Mouse (Mus musculus): Measurements from ENCODE around the gene Pcbp2. TPM values are rescaled to one million over a fixed set of nuclear protein-coding genes. Genes with fewer than 3 reads are reported as not detected.

The Pcbp2 gene
- total RNA-seq, 2 experiments from 2014 or later, result 409 to 410 TPM

- no peak for DNase-seq
Measured at GRCm38 (mm10) chr15:102463666-102464065, 6.7 kb upstream of the Pcbp2 start.

DNA sequence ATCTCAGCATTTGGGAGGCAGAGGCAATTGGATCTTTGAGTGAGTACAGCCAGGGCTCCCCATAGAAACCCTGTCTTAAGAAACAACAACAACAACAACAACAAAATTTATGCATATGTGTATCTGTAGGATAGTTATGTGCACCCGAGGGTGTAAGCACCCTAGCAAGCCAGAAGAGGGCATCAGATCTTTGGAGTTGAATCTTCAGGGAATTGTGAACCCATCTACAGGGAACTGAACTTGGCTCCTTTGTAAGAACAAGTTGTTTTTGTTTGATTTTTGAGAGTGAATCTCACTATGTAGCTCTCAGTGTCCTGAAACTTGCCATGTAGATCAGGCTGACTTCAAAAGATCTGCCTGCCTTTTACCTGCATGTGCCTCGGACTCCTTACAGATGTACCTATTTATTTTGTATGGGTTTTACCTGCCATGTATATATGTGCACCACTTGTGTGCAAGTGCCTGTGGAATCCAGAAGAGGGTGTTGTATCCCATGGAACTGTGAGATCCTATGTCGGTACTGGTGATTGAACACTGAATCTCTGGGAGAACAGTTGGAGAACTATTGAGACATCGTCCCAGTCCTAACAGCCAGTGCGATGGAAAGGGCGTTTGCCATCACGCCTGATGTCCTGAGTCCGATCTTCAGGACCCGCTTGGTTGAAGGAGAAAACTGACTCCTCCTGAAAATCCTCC, 1.5 kb upstream of the Pcbp2 start:
- DNase-seq, result no peak

GRCm38 (mm10) chr15:102470605-102471294, 411 bp downstream of the Pcbp2 start:
- peak; percentile 88 for DNase-seq

- DNase-seq, result no peak
Measured at GRCm38 (mm10) chr15:102471295-102471645, 931 bp downstream of the Pcbp2 start.

DNA sequence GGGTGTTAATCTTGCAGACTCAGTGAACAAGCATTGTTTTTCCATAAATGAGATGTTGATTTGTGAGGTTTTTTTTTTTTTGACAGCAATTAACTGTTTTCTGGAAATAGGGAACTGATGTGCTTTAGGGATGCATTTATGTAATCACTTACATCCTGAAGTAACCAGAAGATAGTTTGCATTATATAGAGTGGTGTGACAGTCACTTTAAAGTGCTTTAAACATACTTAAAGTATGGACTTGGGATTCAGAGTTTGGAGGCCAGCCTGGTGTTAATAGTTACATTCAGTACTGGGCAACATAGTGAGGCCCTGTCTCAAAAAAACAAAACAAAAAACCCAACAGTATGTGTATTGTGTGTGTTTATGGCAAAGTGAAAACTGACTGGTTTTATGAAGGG, 1.4 kb downstream of the Pcbp2 start:
- DNase-seq, result no peak

DNA sequence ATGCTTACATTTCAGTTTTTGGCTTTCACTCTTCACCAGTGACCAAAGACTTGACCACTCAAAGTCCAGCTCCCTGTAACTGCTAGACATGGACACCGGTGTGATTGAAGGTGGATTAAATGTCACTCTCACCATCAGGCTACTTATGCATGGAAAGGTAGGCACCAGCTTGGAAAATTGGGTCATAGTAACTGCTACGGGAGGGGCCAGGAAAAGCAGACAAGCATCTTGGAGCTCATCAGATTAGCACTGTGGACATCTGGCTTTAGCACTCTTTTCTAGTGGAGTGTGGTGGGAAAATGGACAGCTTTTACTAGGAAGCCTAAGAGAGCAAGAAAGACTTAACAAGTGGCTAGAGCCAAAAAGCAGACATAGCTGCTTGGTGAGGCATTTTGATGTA, 2.9 kb downstream of the Pcbp2 start:
- DNase-seq, result no peak

GRCm38 (mm10) chr15:102474520-102474919, 4.2 kb downstream of the Pcbp2 start:
- no peak for DNase-seq

GRCm38 (mm10) chr15:102483136-102483535, 12.8 kb downstream of the Pcbp2 start:
- DNase-seq, result no peak

DNA sequence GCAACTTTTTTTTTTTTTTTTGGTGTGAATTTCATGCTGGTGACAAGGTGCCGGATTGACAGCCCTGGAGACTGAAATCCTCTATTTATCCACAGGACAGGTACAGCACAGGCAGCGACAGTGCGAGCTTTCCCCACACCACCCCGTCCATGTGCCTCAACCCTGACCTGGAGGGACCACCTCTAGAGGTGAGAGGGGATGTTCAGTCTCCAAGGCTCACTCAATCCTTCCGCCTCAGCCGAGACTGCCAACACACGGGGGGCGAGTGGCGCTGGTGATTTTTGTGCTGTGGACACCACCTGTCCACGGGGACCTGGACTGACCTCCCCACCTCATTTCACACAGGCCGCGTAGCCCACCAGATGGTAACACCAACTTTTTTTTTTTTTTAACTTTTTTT, 15.5 kb downstream of the Pcbp2 start:
- no peak for DNase-seq

GRCm38 (mm10) chr15:102487664-102488063, 17.3 kb downstream of the Pcbp2 start:
- DNase-seq, result no peak

GRCm38 (mm10) chr15:102498322-102498721, 28.0 kb downstream of the Pcbp2 start:
- no peak for DNase-seq

DNA sequence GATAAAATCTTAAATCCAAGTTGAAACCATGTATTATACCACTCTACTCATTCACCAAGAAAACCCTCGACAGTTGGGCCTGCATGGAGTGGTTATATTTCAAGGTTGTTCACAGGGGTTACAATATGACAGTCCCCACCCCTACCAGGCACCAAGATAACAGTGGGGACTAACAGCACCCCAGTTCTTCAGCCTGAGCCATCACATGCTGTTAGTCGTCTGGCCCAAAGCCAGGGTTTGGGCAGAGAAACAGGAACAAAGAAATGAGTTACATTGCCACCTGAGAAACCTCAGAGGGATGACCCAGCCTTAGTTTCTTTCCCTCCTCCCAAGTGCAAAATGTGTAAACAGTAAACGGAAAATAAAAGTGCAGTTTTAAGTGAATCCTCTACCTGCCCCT, 29.0 kb downstream of the Pcbp2 start:
- no peak for DNase-seq

DNA sequence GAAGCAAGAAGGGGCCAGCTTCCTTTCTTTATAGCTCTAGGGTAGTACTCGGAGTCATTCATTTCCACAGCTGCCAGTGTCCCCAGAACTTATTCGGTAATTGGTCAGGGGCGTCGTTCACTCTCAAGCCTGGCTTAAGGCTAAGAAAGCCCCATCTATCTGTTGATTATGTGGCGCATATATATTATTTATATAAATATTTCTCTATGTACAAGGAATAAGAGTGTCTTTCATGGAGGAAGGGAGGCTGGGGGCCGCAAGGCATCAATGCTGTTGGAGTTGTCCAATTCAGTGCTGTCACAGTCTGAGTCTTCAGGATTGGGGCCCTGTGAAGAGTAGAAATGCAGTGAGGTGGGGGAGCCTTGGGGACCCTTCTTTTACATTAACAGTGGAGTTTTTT, 29.5 kb downstream of the Pcbp2 start:
- DNase-seq, result no peak

DNA sequence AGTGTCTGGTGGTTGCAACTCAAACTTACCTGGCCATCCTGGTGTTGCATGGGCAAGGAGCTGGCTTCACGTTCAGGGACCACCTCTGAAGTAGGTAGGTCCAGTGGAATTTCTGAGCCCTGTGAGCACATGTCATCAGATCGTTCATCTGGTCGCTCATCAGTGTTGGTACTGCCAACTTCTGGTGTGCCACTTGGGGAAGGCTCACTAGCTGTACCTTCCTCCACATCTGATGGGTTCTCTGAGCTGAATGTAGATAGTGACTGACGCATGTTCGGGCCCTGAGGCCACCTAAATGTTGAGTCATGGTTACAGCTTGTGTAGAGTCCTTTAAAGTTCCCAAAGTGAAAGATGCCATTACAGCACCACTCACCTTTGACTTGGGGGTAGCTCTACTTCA, 30.1 kb downstream of the Pcbp2 start:
- no peak for DNase-seq

DNA sequence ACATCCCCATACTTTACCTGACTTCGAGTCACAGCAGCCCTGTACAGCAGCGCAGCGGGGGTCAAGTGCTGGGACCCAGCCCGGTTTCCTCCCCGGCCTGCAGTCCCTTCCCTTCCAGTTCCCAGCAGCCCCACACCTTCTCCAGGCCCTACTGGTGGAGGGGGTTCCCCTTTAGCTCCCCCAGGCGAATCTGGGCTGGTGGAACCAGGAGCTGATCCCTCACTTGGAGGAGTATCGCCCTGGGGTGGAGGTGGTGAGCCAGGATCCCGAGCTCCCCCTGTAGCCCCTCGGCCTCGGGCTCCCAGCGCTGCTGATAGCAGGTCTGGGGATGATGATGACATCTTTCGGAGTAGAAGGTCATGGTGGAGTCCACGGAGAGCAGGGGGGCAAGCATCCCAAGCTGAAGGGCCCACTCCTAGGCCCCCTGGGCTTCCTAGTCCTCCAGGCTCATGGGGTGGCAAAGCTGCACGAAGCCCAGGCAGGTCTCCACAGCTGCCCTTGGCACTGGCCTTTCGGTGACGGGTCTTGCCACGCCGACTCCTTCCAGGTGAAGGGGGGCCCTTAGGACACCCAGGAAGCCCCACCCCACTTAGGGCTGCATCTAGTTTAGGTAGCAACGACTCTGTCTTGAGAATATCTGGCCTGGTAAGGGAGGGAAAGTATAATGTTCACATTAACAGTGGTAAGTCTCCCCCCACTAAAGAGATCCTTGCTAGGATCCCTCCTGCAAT, 30.9 kb downstream of the Pcbp2 start:
- DNase-seq, result no peak

DNA sequence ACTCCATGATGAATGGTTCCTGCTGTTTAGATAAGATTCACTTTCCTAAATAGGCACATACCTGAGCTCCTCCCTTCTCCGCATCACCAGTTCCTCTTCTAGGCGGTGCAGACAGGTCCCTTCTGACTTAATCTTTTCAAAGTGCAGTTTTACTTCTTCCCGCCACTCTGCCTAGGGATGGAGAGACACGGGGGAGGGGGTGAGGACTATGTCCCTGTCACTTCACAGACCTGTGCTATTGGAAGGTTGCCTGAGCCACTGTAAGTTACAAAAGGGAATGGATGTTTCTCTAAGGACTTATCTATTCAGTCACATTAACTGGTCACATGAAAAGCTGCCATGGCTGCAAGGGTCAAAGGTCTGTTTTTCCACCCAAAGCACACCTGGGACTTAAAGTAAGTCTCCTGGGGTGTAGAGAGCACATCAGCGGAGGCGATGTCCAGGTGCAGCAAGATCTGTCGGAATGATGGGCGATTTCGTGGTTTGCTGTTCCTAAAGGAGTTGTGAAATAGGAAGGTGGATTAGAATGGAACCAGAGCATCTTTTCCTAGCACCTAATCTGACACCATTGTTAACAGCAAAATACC, 32.0 kb downstream of the Pcbp2 start:
- no peak for DNase-seq

DNA sequence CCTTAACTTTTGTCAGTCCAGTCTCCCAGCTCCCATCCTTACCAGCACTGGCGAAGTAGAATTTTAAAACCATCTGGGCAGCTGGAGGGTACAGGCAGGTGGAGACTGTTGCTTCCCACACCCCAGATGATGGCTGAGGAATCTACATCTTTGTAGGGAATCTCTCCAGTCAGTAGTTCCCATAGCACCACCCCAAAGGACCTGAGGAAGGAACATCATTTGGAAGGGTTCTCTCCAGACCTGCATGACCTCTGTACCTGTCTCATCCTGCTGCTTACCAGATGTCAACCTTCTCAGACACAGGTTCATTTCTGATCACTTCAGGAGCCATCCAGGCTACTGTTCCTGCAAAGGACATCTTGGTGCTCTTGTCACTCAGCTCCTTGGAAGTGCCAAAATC, 33.1 kb downstream of the Pcbp2 start, which contains the start of gene Gm10337:
Gene Gm10337 (plus strand): TSS at position 276 of the 400 bp plus-strand sequence.
- no peak for DNase-seq

DNA sequence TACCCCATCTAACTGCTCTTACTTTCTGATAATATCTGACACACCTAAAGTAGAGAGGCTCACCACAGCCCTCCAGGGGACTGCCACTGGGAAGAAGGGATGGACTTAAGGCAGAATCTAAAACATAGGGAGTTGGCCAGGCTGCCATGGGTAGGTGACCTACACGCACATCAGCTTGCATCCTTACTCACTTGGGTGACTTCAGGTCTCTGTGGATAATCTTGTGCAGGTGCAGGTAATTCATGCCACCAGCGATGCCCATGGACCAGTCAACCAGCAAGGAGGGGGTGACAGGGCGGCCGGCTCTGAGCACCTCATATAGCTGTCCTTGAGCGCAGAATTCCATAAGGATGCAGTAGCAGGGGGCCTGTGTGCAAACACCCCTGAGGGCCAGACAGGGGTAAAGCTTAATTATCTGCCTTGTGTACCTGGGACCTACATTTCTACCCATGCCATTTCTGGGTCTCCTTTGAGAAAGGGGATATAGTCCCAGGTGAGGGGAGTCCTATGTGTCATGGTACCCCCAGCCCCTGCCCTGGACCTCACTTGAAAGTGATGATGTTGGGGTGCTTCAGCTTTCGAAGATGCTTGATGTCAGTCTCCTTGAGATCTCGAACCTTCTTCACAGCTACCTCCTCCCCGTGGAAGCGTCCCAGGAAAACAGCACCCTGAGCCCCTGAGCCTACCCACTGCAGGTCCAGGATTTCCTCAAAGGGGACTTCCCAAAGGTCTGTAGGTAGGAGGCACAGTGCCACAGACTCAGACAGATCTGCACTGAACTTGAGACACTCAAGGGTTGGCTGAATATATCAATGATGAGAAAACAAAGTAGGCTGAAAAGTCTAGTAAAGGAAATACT, 33.8 kb downstream of the Pcbp2 start:
- DNase-seq, result no peak

DNA sequence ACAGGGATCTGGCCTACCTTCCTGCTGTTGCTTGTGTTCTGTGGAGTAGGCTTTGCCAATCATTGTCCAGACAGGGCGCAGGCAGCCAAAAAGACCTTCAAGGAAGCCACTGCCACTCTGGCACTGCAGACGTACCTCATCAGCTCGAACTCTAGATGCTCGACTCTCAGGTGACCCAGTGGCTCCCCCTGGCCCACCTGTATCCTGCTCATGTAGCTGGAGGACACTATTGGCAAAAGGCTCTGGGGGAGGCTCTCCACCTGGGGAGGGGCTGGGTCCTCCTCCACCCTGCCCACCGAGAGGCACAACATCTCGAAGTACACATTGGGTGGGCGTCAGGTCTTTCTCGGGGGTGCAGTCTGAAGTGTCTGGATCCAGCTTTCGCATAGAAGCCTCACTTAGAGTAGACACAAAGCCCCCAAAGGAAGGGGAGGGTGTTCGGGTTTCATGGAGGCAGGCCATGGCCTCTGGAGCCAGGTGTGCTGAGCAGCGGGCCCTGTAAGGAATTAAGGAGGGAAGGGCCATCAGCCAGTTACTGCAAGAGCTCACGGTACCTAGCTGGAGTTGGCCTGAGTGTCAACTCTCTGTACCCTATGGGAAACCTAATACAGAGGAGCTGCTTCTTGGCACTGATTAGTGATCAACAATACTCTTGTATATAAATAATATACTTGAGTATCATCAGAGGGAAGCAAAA, 34.9 kb downstream of the Pcbp2 start:
- DNase-seq, result no peak

GRCm38 (mm10) chr15:102505770-102506463, 35.6 kb downstream of the Pcbp2 start:
- DNase-seq, result no peak

GRCm38 (mm10) chr15:102506464-102506830, 36.1 kb downstream of the Pcbp2 start:
- DNase-seq, result no peak
